Mouse (Mus musculus): ENCODE measurements around the gene Hpse.

GRCm38 (mm10) chr5:100700861-100701620, 18.5 kb downstream of the Hpse start:
- no peak for TF ChIP-seq CTCF (IDR thresholded peaks at IDR 0.05; ENCODE audit: low read depth)
- no peak for TF ChIP-seq EP300 (IDR thresholded peaks at IDR 0.05; ENCODE audit: low read depth)

All from liver, embryonic 14.5 days (tissue).